8 mouse cellular contexts compared by ENCODE assay signal in the genomic region with DNA sequence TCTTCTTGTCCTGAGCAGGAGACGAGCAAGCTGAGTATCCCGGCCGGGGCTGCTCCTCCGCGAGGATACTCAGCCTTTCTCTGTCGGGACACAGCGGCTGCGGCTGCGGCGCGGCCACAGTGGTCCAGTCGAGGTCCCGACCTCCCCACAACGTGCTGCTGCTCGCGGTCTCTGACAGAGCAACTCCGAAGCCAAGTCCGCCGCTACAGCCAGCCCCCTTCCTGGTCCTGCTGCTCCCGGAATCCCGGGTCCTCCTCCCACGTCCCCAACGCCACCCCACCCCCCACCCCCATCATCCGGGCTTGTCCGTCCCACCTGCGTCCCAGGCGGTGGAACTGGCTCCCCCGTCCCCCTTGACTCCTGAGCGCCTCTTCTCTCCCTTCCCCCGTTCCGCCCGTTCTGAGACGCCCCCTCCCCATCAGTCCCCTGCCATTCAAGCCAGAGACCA. TPM values are rescaled to one million over a fixed set of nuclear protein-coding genes. Genes with fewer than 3 reads are reported as not detected.
DNase-seq lines count a peak whose midpoint lies in the region; ATAC-seq and TF ChIP-seq lines count a peak whose summit lies in the region.

No protein-coding gene starts in this region.

- peaks cover 3% of the 10 kb centered on the region; the same call in 1 of the 2 replicates for H3K4me1 ChIP-seq in heart, embryonic 12.5 days (replicated peaks)
- H3K4me1 ChIP-seq in limb, embryonic 11.5 days (ENCODE audit: control insufficient read depth, insufficient read depth, low read length) = no peaks in the 10 kb centered on the region
- H3K4me1 ChIP-seq in midbrain, postnatal 0 days (ENCODE audit: insufficient read depth, low read length) = no peaks in the 10 kb centered on the region

- H3K9me3 ChIP-seq in heart, embryonic 12.5 days (replicated peaks) = peaks cover 6% of the 10 kb centered on the region
- no peaks in the 10 kb centered on the region for H3K9me3 ChIP-seq in limb, embryonic 11.5 days (ENCODE audit: control insufficient read depth, low read length)
- no peaks in the 10 kb centered on the region for H3K9me3 ChIP-seq in midbrain, postnatal 0 days (ENCODE audit: low read length)

- peak overlapping the region; percentile 98 for H3K4me2 ChIP-seq in heart, embryonic 12.5 days
- peak overlapping the region; percentile 88 for H3K4me2 ChIP-seq in limb, embryonic 11.5 days (ENCODE audit: low read depth, severe bottlenecking)
- H3K4me2 ChIP-seq in midbrain, postnatal 0 days (ENCODE audit: low read depth, low read length, poor library complexity, severe bottlenecking) = peak overlapping the region; percentile 98

- no peaks in the 10 kb centered on the region for H3K36me3 ChIP-seq in heart, embryonic 12.5 days
- H3K36me3 ChIP-seq in limb, embryonic 11.5 days (ENCODE audit: control insufficient read depth, insufficient read depth, low read length) = no peaks in the 10 kb centered on the region
- H3K36me3 ChIP-seq in midbrain, postnatal 0 days (ENCODE audit: insufficient read depth, low read length) = no peaks in the 10 kb centered on the region

- TF ChIP-seq CTCF in midbrain, postnatal 0 days (IDR thresholded peaks at IDR 0.05) = no peak

- no peak for ATAC-seq in heart, embryonic 12.5 days (ENCODE audit: insufficient number of reproducible peaks, low FRiP score)
- no peak for ATAC-seq in limb, embryonic 11.5 days (ENCODE audit: insufficient number of reproducible peaks, low FRiP score, low TSS enrichment, low read depth)
- ATAC-seq in midbrain, postnatal 0 days (ENCODE audit: low FRiP score) = 0 out of 2 replicates have a peak, but pooled peaks have one; percentile 10

- DNase-seq in heart, adult 11 months = peak; percentile 87
- no peak for DNase-seq in heart, adult 9 months (ENCODE audit: low spot score in 2 of 2)
- peak; percentile 55 for DNase-seq in ZHBTc4 (ENCODE audit: low read depth, low spot score)
- peak; percentile 55 for DNase-seq in limb, embryonic 11.5 days (ENCODE audit: low spot score)
- no peak for DNase-seq in midbrain, postnatal 0 days (ENCODE audit: low spot score)
- no peak for DNase-seq in left cerebral cortex, postnatal 25 days (ENCODE audit: low spot score in 2 of 2)
- DNase-seq in frontal cortex, postnatal 14 days (ENCODE audit: low spot score in 2 of 2) = no peak

- H3K27ac ChIP-seq in heart, embryonic 12.5 days (ENCODE audit: poor library complexity, severe bottlenecking) = no peak overlapping the region
- no peak overlapping the region for H3K27ac ChIP-seq in limb, embryonic 11.5 days (replicated peaks; ENCODE audit: low read depth, low read length)
- H3K27ac ChIP-seq in midbrain, postnatal 0 days (ENCODE audit: low read depth, low read length) = no peak overlapping the region

- intact Hi-C loops in left cerebral cortex, postnatal 25 days (cut with DNase I) = no loop called here

- peak overlapping the region; percentile 69 for H3K9ac ChIP-seq in heart, embryonic 12.5 days
- peak overlapping the region; percentile 47 for H3K9ac ChIP-seq in limb, embryonic 11.5 days (ENCODE audit: low read length)
- peak overlapping the region; percentile 39; the same call in 1 of the 2 replicates for H3K9ac ChIP-seq in midbrain, postnatal 0 days (replicated peaks; ENCODE audit: low read length, poor library complexity, severe bottlenecking)

- WGBS in heart, embryonic 12.5 days = under 1% methylated on average over 33 of the region's 33 CpGs
- under 1% methylated on average over 33 of the region's 33 CpGs for WGBS in limb, embryonic 11.5 days
- WGBS in midbrain, postnatal 0 days = under 1% methylated on average over 33 of the region's 33 CpGs

- H3K4me3 ChIP-seq in heart, embryonic 12.5 days = peak overlapping the region; percentile 61
- H3K4me3 ChIP-seq in limb, embryonic 11.5 days (ENCODE audit: low read depth, low read length) = peak overlapping the region; percentile 41
- peak overlapping the region; percentile 47 for H3K4me3 ChIP-seq in midbrain, postnatal 0 days (ENCODE audit: low read depth, low read length)

- H3K27me3 ChIP-seq in heart, embryonic 12.5 days (replicated peaks) = peaks cover 24% of the 10 kb centered on the region
- H3K27me3 ChIP-seq in limb, embryonic 11.5 days (ENCODE audit: control insufficient read depth, insufficient read depth, low read length) = peaks cover 9% of the 10 kb centered on the region
- H3K27me3 ChIP-seq in midbrain, postnatal 0 days (ENCODE audit: insufficient read depth, low read length) = no peaks in the 10 kb centered on the region

RNA-seq across cellular contexts. Expression of a gene that starts 9.4 kb away (rescaled TPM):
- 31.1 and 32.6 TPM in 2 replicates for polyA plus RNA-seq in heart, embryonic 12.5 days (2016; fragmentation: Nextera tagmentation; extraction: Ambion mirVana)
- 48.8 and 53.8 TPM in 2 replicates for polyA plus RNA-seq in limb, embryonic 11.5 days (2014; fragmentation: Nextera tagmentation; extraction: Ambion mirVana)
- total RNA-seq in midbrain, postnatal 0 days (2014; rRNA removed) = 48.9 and 53.6 TPM in 2 replicates
- 48.1 and 49.9 TPM in 2 replicates for polyA plus RNA-seq in midbrain, postnatal 0 days (2015; fragmentation: Nextera tagmentation; extraction: Ambion mirVana)
- total RNA-seq in left cerebral cortex, postnatal 25 days (2021) = 10 to 100 TPM; 14.7 to 17.0 TPM

RNA-seq across cellular contexts. Expression of a gene that starts 27.7 kb away (rescaled TPM):
- 1.6 TPM in 2 replicates for polyA plus RNA-seq in heart, embryonic 12.5 days (2016; fragmentation: Nextera tagmentation; extraction: Ambion mirVana)
- 0.65 and 1.4 TPM in 2 replicates for polyA plus RNA-seq in limb, embryonic 11.5 days (2014; fragmentation: Nextera tagmentation; extraction: Ambion mirVana)
- total RNA-seq in midbrain, postnatal 0 days (2014; rRNA removed) = 0.22 and 0.94 TPM in 2 replicates
- polyA plus RNA-seq in midbrain, postnatal 0 days (2015; fragmentation: Nextera tagmentation; extraction: Ambion mirVana) = 0.97 and 1.1 TPM in 2 replicates
- 1 to 10 TPM; 1.4 to 3.0 TPM for total RNA-seq in left cerebral cortex, postnatal 25 days (2021)

RNA-seq across cellular contexts. Expression of a gene that starts 36.8 kb away (rescaled TPM):
- polyA plus RNA-seq in heart, embryonic 12.5 days (2016; fragmentation: Nextera tagmentation; extraction: Ambion mirVana) = 26.6 and 29.2 TPM in 2 replicates
- polyA plus RNA-seq in limb, embryonic 11.5 days (2014; fragmentation: Nextera tagmentation; extraction: Ambion mirVana) = 70.3 and 71.6 TPM in 2 replicates
- 43.5 and 50.4 TPM in 2 replicates for total RNA-seq in midbrain, postnatal 0 days (2014; rRNA removed)
- polyA plus RNA-seq in midbrain, postnatal 0 days (2015; fragmentation: Nextera tagmentation; extraction: Ambion mirVana) = 43.2 and 47.9 TPM in 2 replicates
- total RNA-seq in left cerebral cortex, postnatal 25 days (2021) = 10 to 100 TPM; 25.2 to 28.8 TPM

RNA-seq across cellular contexts. Expression of a gene that starts 36.9 kb away (rescaled TPM):
- 199 and 201 TPM in 2 replicates for polyA plus RNA-seq in heart, embryonic 12.5 days (2016; fragmentation: Nextera tagmentation; extraction: Ambion mirVana)
- polyA plus RNA-seq in limb, embryonic 11.5 days (2014; fragmentation: Nextera tagmentation; extraction: Ambion mirVana) = 271 and 286 TPM in 2 replicates
- total RNA-seq in midbrain, postnatal 0 days (2014; rRNA removed) = 93.1 and 130 TPM in 2 replicates
- 253 and 257 TPM in 2 replicates for polyA plus RNA-seq in midbrain, postnatal 0 days (2015; fragmentation: Nextera tagmentation; extraction: Ambion mirVana)
- total RNA-seq in left cerebral cortex, postnatal 25 days (2021) = 100 to 1,000 TPM; 122 to 129 TPM

Comparison
In these comparisons a context has a peak if more than half of its experiments do, and no peak if none do; other contexts are left out.
1. DNase-seq: peak in heart, adult 11 months (single experiment), ZHBTc4 (single experiment) and limb, embryonic 11.5 days (single experiment); none in heart, adult 9 months (0 of 2), midbrain, postnatal 0 days (single experiment), left cerebral cortex, postnatal 25 days (0 of 2) and frontal cortex, postnatal 14 days (0 of 2).
2. Peak in every context shown above with its lines, with median percentiles within 50 percentile points of each other: H3K4me2 ChIP-seq, H3K4me3 ChIP-seq and H3K9ac ChIP-seq.